Mouse (Mus musculus) testis, adult 2 months (tissue): ENCODE data around the gene Ctsl.

Experiments used
- CTCF ChIP-seq: fragments of 200-500 bp; IDR thresholded peaks from 2 replicates; pipeline ENCODE4 v1.5.1; 2012; ENCODE audit warnings: low read depth, mild to moderate bottlenecking, inconsistent platforms, low read length, moderate library complexity; ENCODE audit not compliant: control insufficient read depth, insufficient read depth, insufficient replicate concordance
- POLR2A ChIP-seq: fragments of 200-500 bp; IDR thresholded peaks from 2 replicates; pipeline ENCODE4 v1.6.1; 2012; ENCODE audit warnings: low read depth, mild to moderate bottlenecking, inconsistent platforms, low read length, moderate library complexity; ENCODE audit not compliant: control insufficient read depth

DNA sequence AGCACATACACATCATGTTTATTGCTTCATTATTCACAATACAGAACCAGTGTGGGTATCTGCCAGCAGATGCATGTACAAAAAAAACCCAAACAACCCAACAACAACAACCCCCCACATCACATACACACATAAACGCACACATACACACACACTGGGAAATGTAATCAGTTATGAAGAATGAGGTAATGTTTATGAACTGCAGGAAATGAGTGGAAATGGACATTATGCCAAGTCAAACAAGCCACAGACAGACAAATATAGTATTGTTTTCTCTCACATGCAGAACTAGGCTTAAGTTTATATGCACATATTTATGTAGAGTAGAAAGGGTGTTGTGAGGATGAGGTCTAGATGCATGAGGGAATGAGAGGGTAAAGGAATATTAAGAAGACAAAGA lies 59.4 kb downstream of the Ctsl start:
- TF ChIP-seq POLR2A (no peak), CTCF (no peak)
